ENCODE assay signal across 28 mouse cellular contexts in the genomic region with DNA sequence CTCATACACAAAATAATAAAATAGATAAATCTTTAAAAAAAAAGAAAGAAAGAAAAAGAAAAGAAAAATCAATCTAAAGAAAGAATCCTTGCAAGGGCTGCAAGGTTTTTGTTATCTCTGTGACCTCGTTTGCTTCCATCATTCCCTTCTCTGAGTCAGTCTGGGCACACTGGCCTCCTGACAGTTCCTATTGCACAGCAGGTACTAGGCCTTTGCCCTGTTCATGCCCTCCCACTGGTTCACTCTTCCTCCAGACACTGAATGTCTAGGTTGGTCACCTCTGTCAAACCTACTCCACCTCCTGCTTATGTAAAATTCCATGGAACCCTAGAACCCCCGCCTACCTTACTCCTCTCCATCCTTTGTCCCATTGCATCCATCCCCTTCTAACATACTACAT. TPM values are rescaled to one million over a fixed set of nuclear protein-coding genes. Genes with fewer than 3 reads are reported as not detected.
DNase-seq lines count a peak whose midpoint lies in the region; ATAC-seq lines count a peak whose summit lies in the region.
"Had no signal": no experiment of that assay in that cellular context is flagged by ENCODE, and none has a peak within 500 bp of the region (broad histone marks: within the 10 kb centered on the region; RNA-seq: fewer than 3 reads in every experiment).

No protein-coding gene starts in this region.

- no peak overlapping the region for H3K4me3 ChIP-seq in hindbrain, embryonic 15.5 days
- H3K4me3 ChIP-seq in hindbrain, embryonic 12.5 days: no peak overlapping the region
- H3K4me3 ChIP-seq in neural tube, embryonic 15.5 days (replicated peaks): no peak overlapping the region
- H3K4me3 ChIP-seq: forebrain, embryonic 10.5 days; forebrain, embryonic 13.5 days; heart, adult 2 months; heart, embryonic 10.5 days; heart, embryonic 13.5 days had no signal

- 0 out of 2 replicates have a peak, but pooled peaks cover 5% of the 10 kb centered on the region for H3K36me3 ChIP-seq in hindbrain, embryonic 15.5 days
- no peaks in the 10 kb centered on the region for H3K36me3 ChIP-seq in hindbrain, embryonic 12.5 days
- H3K36me3 ChIP-seq in neural tube, embryonic 15.5 days: peaks cover 8% of the 10 kb centered on the region; the same call in 1 of the 2 replicates
- H3K36me3 ChIP-seq: forebrain, embryonic 10.5 days had no signal

- no peak overlapping the region for H3K9ac ChIP-seq in hindbrain, embryonic 15.5 days
- no peak overlapping the region for H3K9ac ChIP-seq in hindbrain, embryonic 12.5 days
- no peak overlapping the region for H3K9ac ChIP-seq in neural tube, embryonic 15.5 days (replicated peaks)
- H3K9ac ChIP-seq: forebrain, embryonic 13.5 days; heart, embryonic 13.5 days had no signal

- DNase-seq in adrenal gland, postnatal 14 days: peak; percentile 41
- DNase-seq in adrenal gland, postnatal 4 days (ENCODE audit: low spot score in 2 of 2): no peak
- no peak for DNase-seq in neural tube, embryonic 10.5 days (ENCODE audit: extremely low spot score, low spot score)
- DNase-seq: cerebellum, adult 18-20 months; cerebellum, adult 9-10 months; cerebellum, postnatal 14 days; gastrocnemius, postnatal 10 days; gastrocnemius, postnatal 36 days; heart, adult 2 months; heart, postnatal 14 days; heart, postnatal 4 days had no signal

- 79% methylated on average over 2 of the region's 2 CpGs for WGBS in hindbrain, embryonic 15.5 days
- WGBS in hindbrain, embryonic 12.5 days: 69% methylated on average over 2 of the region's 2 CpGs
- WGBS in neural tube, embryonic 15.5 days: 83% methylated on average over 2 of the region's 2 CpGs

- H3K4me1 ChIP-seq in hindbrain, embryonic 15.5 days (replicated peaks): peaks cover 32% of the 10 kb centered on the region
- H3K4me1 ChIP-seq in hindbrain, embryonic 12.5 days: peaks cover 7% of the 10 kb centered on the region
- H3K4me1 ChIP-seq in neural tube, embryonic 15.5 days: peaks cover 33% of the 10 kb centered on the region

- peak overlapping the region; percentile 55; the same call in 1 of the 2 replicates for H3K4me2 ChIP-seq in hindbrain, embryonic 15.5 days
- no peak overlapping the region for H3K4me2 ChIP-seq in hindbrain, embryonic 12.5 days (replicated peaks)
- H3K4me2 ChIP-seq in neural tube, embryonic 15.5 days: peak overlapping the region; percentile 57
- H3K4me2 ChIP-seq: forebrain, embryonic 13.5 days; heart, embryonic 13.5 days had no signal

- H3K27ac ChIP-seq in hindbrain, embryonic 15.5 days (replicated peaks): no peak overlapping the region
- no peak overlapping the region for H3K27ac ChIP-seq in hindbrain, embryonic 12.5 days
- H3K27ac ChIP-seq in neural tube, embryonic 15.5 days (replicated peaks): no peak overlapping the region
- H3K27ac ChIP-seq: forebrain, embryonic 10.5 days; forebrain, embryonic 13.5 days; heart, adult 2 months; heart, embryonic 10.5 days; heart, embryonic 13.5 days had no signal

- no peak for ATAC-seq in hindbrain, embryonic 15.5 days (ENCODE audit: low FRiP score, low read depth)
- ATAC-seq in hindbrain, embryonic 12.5 days (ENCODE audit: low FRiP score): no peak
- no peak for ATAC-seq in neural tube, embryonic 15.5 days (ENCODE audit: low FRiP score)
- ATAC-seq: CD4-positive, CD25-positive, alpha-beta regulatory T cell, adult 4 months; forebrain, embryonic 13.5 days; forebrain, embryonic 16.5 days; intestine, postnatal 0 days had no signal

- H3K27me3 ChIP-seq in hindbrain, embryonic 15.5 days: 0 out of 2 replicates have a peak, but pooled peaks cover 3% of the 10 kb centered on the region
- H3K27me3 ChIP-seq in hindbrain, embryonic 12.5 days: peaks cover 24% of the 10 kb centered on the region
- no peaks in the 10 kb centered on the region for H3K27me3 ChIP-seq in neural tube, embryonic 15.5 days (replicated peaks)

- H3K9me3 ChIP-seq in hindbrain, embryonic 15.5 days: no peaks in the 10 kb centered on the region
- H3K9me3 ChIP-seq in hindbrain, embryonic 12.5 days (replicated peaks): no peaks in the 10 kb centered on the region
- no peaks in the 10 kb centered on the region for H3K9me3 ChIP-seq in neural tube, embryonic 15.5 days (replicated peaks)
- H3K9me3 ChIP-seq: forebrain, embryonic 10.5 days; forebrain, embryonic 13.5 days; heart, embryonic 10.5 days; heart, embryonic 13.5 days had no signal

RNA-seq across cellular contexts. Expression of a gene that starts 12.0 kb away (rescaled TPM):
- 28.7 and 31.9 TPM in 2 replicates for total RNA-seq in adrenal gland, postnatal 14 days (2021)
- 10 to 100 TPM; 28.6 to 29.5 TPM for total RNA-seq in adrenal gland, postnatal 4 days (2021)
- 21.8 and 25.3 TPM in 2 replicates for polyA plus RNA-seq in hindbrain, embryonic 15.5 days (2015; fragmentation: Nextera tagmentation; extraction: Ambion mirVana)
- 8.5 TPM in 2 replicates for polyA plus RNA-seq in hindbrain, embryonic 12.5 days (2016; fragmentation: Nextera tagmentation; extraction: Ambion mirVana)
- polyA plus RNA-seq in neural tube, embryonic 15.5 days (2015; fragmentation: Nextera tagmentation; extraction: Ambion mirVana): 23.2 and 27.3 TPM in 2 replicates

RNA-seq across cellular contexts. Expression of a gene that starts 18.4 kb away (rescaled TPM):
- total RNA-seq in adrenal gland, postnatal 14 days (2021): 0.30 and 0.45 TPM in 2 replicates
- total RNA-seq in adrenal gland, postnatal 4 days (2021): 1 to 10 TPM; 1.5 TPM
- 0.60 and 1.2 TPM in 2 replicates for polyA plus RNA-seq in hindbrain, embryonic 15.5 days (2015; fragmentation: Nextera tagmentation; extraction: Ambion mirVana)
- 0.36 TPM in 1 of 2 replicates, not detected in the other for polyA plus RNA-seq in hindbrain, embryonic 12.5 days (2016; fragmentation: Nextera tagmentation; extraction: Ambion mirVana)
- polyA plus RNA-seq in neural tube, embryonic 15.5 days (2015; fragmentation: Nextera tagmentation; extraction: Ambion mirVana): 0.64 and 1.3 TPM in 2 replicates
- total RNA-seq: gastrocnemius, adult 18-20 months; gastrocnemius, postnatal 10 days; gastrocnemius, postnatal 36 days; granulocyte monocyte progenitor cell, adult 5-6 weeks; heart, adult 2 months; heart, postnatal 14 days; heart, postnatal 4 days; MEL had no signal
- polyA plus RNA-seq: C2C12; CD4-positive, CD25-positive, alpha-beta regulatory T cell, adult 4 months; embryonic facial prominence, embryonic 11.5 days; embryonic facial prominence, embryonic 14.5 days; forebrain, embryonic 10.5 days; heart, embryonic 10.5 days; heart, embryonic 13.5 days; heart, embryonic 16.5 days; intestine, postnatal 0 days had no signal

RNA-seq across cellular contexts. Expression of a gene that starts 22.7 kb away (rescaled TPM):
- 54.6 and 55.8 TPM in 2 replicates for total RNA-seq in adrenal gland, postnatal 14 days (2021)
- 1 to 10 TPM; 5.8 to 5.9 TPM for total RNA-seq in adrenal gland, postnatal 4 days (2021)
- 1.7 and 2.1 TPM in 2 replicates for polyA plus RNA-seq in hindbrain, embryonic 15.5 days (2015; fragmentation: Nextera tagmentation; extraction: Ambion mirVana)
- 2.3 TPM in 2 replicates for polyA plus RNA-seq in hindbrain, embryonic 12.5 days (2016; fragmentation: Nextera tagmentation; extraction: Ambion mirVana)
- polyA plus RNA-seq in neural tube, embryonic 15.5 days (2015; fragmentation: Nextera tagmentation; extraction: Ambion mirVana): 1.9 and 2.1 TPM in 2 replicates

RNA-seq across cellular contexts. Expression of a gene that starts 29.7 kb away (rescaled TPM):
- 16.3 and 24.8 TPM in 2 replicates for total RNA-seq in adrenal gland, postnatal 14 days (2021)
- total RNA-seq in adrenal gland, postnatal 4 days (2021): 10 to 100 TPM; 19.4 to 20.1 TPM
- 29.8 and 34.3 TPM in 2 replicates for polyA plus RNA-seq in hindbrain, embryonic 15.5 days (2015; fragmentation: Nextera tagmentation; extraction: Ambion mirVana)
- 34.4 and 38.3 TPM in 2 replicates for polyA plus RNA-seq in hindbrain, embryonic 12.5 days (2016; fragmentation: Nextera tagmentation; extraction: Ambion mirVana)
- 33.7 and 33.9 TPM in 2 replicates for polyA plus RNA-seq in neural tube, embryonic 15.5 days (2015; fragmentation: Nextera tagmentation; extraction: Ambion mirVana)

RNA-seq across cellular contexts. Expression of a gene that starts 43.9 kb away (rescaled TPM):
- total RNA-seq in adrenal gland, postnatal 14 days (2021): 1,094 and 1,263 TPM in 2 replicates
- 1,000 to 10,000 TPM; 1,502 to 1,552 TPM for total RNA-seq in adrenal gland, postnatal 4 days (2021)
- polyA plus RNA-seq in hindbrain, embryonic 15.5 days (2015; fragmentation: Nextera tagmentation; extraction: Ambion mirVana): 557 and 622 TPM in 2 replicates
- polyA plus RNA-seq in hindbrain, embryonic 12.5 days (2016; fragmentation: Nextera tagmentation; extraction: Ambion mirVana): 624 and 749 TPM in 2 replicates
- 597 and 626 TPM in 2 replicates for polyA plus RNA-seq in neural tube, embryonic 15.5 days (2015; fragmentation: Nextera tagmentation; extraction: Ambion mirVana)
